Mouse (Mus musculus) kidney, postnatal 25 days (tissue): ENCODE measurements around the gene Defb38.

Source experiments
- DNase-seq, 2 experiments: peaks; one replicate each; pipeline ENCODE4 v3.0.0; 2021; ENCODE audit warnings: mixed read lengths in 2 of 2

Gene Defb38

DNA sequence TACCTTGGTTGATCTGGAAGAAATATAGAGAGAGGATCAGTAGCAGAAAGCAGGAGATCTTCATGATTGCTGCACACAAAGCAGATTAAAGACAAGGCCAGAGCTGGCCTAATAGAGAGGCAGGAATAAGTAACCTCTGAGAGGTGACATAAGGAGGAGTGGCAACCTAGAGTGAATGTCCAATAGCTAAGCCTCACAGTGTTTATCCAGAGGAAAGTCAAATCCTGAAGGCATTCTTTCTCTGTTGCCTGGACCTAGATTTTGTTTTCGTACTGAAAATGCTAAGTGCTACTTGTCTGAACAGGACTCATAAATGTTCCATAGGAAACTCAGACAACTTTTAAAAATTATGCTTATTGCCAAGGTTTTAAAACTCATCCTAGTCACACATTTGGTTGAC lies at the start of gene Defb38:
Defb38 (minus strand) TSS at position 101 of the 400 bp plus-strand sequence.
- DNase-seq, result no peak

GRCm38 (mm10) chr8:19066013-19066412 lies 39.6 kb upstream of the Defb38 start:
- DNase-seq, result no peak

GRCm38 (mm10) chr8:19064710-19065109 lies 38.3 kb upstream of the Defb38 start, which contains the start of gene Defb39:
Gene Defb39 (minus strand): TSS chr8:19064810.
- DNase-seq, result no peak

- no peak for DNase-seq
Observed at GRCm38 (mm10) chr8:19062891-19063290, 36.5 kb upstream of the Defb38 start.

DNA sequence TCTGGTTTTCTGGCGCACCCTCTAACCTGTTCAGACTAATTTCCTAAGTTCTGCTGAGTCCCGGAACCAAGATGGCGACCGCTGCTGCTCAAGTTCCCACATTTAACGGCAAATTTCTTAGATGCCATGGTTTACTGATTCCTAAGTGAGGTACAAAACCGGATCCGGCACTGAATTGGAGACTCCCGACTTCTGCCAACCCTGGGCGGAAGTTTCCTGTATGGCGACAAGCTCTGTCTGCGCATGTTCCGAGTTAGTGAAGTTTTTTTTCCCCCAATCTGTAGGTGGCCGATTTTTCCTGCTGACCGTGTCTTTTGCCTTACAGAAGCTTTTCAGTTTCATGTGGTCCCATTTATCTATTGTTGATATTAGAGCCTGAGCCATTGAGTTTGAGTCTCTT lies 18.9 kb upstream of the Defb38 start:
- no peak for DNase-seq
